Mouse (Mus musculus) retina, embryonic 14.5 days (tissue): ENCODE measurements around the gene Rims1.

ENCODE experiments used
- DNase-seq: peaks from one replicate; pipeline ENCODE4 v3.0.0-alpha.2; 2015; ENCODE audit warnings: low spot score

Gene Rims1

GRCm38 (mm10) chr1:22579470-22579869 is 226.3 kb downstream of the Rims1 start:
- no peak for DNase-seq

- DNase-seq, result no peak
Measured at GRCm38 (mm10) chr1:22572720-22573119, 233.1 kb downstream of the Rims1 start.

GRCm38 (mm10) chr1:22546273-22546672 is 259.5 kb downstream of the Rims1 start:
- DNase-seq, result no peak

GRCm38 (mm10) chr1:22538129-22538528 is 267.7 kb downstream of the Rims1 start:
- no peak for DNase-seq

- DNase-seq, result no peak
Measured at GRCm38 (mm10) chr1:22536776-22537175, 269.0 kb downstream of the Rims1 start.

GRCm38 (mm10) chr1:22535049-22535448 is 270.7 kb downstream of the Rims1 start:
- no peak for DNase-seq

DNA sequence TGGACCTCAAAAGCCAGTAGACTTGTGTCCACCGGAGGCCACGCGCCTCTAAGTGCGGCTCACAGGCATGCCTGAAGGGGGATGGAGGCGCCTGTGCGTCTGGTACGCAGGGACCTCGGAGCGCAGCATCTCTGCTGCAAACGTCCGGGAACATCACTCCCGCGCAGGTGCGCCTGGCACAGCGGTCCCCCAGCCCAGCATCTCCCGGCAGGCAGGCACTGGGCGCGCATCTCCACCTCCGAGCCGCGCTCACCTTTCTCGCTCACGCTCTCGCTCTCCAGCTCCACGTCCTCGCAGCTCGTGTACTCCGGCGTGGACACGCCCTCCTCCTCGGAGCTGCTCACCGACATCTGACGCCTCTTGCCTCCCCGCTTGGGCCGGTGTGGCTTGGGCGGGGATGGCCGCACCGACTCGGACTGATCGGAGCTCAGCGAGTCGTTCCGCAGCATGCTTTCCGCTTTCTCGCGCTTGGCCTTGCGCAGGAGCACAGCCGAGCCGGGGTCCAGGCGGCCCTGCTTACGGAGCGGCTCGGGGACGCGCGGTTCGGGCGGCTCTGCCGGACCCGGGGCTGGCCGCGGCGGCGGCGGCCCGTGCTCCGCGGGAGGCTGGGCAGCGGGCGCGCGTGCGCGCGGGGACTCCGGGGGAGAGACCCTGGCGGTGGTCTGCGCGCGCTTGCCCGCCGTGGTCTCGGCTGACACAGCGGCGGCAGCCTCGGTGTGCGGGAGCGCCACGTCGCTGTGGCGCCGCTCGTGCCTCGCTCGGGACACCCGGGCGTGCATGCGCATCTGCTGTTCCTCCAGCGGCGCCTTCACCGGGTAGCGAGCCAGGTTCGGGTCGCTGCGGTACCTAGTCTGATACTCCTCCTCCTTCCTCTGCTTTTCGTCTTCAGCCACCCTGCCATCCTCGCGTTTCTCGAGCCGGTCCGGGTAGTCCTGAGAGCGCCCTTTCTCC is 272.4 kb downstream of the Rims1 start:
- peak; percentile 62 for DNase-seq

DNA sequence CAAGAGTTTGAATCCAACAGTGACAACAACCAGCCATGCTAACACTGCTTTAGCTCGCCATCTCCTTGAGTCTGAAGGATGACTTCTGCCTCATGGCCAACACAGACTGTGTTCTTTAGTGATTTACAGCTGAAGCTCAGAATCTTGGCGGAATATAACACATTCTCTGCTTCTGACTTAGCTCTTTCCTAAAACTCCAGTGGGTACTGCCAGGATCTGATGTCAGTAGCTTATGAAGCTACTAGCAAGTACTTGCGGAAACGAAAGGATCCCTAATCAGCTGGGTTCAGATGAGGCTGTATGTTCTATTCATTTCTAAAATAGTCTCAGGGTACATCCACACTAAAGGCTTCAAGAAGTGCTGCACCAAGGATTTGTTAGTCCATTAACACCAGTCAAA is 290.7 kb downstream of the Rims1 start:
- DNase-seq, result no peak

DNA sequence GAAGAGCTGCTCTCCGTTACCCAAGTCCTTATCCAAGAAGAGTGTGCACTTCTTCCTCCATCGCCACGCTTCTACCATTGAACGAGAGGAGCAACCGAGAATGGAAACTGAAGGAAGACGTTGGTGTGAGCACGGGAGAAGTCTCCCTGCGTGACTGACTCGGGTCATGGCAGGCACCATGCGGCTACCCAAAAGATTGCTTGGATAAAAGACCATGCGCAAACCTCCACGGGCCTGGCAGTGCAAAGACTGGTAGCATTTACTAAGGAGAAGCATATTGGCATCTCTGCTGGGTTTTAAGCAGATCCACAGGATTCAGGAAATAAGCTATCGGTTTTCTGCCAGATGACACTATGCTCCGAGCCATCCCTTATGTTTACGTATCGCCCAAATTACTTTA is 293.4 kb downstream of the Rims1 start:
- DNase-seq, result no peak

DNA sequence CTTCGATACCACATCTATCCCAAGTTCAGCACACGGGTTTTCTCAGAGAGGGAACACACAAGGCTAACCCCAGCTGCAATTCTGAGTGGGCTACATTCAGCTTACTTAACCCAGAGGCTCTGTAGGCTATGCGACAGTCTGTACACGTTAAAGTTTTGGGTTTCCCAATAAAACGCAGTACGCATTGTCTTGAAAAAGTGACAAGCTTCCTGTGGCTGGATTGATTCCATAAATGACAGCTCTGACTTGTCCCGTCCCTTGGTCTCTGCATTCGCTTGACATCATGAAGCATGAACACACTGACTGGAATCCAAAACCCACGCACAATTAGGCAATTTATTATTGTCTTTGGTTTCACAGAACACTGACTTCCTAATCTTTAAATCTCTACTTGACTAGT is 294.2 kb downstream of the Rims1 start:
- DNase-seq, result no peak

DNA sequence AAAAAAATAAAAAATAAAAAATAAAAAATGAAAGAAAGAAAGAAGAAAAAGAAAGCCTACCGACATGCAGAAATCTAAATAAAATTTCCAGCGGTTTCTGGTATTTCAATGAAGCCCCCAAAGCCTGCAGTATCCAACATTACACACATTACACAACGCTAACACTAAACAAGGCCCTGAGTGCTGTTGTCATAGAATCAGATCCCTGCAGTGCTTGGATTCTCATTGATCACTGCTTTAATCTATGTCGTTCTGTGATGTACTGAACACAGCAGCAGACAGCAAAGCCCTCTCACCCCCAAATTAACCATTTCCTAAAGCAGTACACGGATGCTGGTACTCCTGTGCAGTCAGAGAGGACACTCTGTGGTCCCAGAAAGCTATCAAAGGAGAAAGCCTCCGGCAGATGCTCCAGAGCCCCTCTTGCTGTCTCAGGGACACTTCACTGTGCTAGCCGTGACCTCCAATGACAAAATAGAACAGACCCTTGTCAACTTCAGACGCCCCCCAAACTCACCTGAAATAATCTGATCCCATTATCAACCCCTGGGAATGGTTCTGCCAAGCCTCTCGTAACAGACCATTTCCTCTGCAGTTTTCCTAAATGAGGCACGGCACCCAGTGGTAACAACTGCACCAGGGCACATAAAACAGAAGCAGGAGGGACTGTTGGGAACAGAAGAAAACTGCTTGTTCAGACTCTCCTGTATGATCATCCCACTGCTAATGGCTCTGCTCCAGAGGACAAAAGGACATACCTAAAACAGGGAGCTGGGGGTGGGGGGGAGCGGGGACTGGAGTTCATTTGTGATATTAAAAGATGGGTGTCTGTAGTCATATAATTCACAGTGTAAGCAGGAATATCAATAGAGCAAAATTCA is 296.8 kb downstream of the Rims1 start:
- DNase-seq, result no peak

GRCm38 (mm10) chr1:22487270-22487864 is 318.4 kb downstream of the Rims1 start:
- peak; percentile 63 for DNase-seq

GRCm38 (mm10) chr1:22476220-22476619 is 329.6 kb downstream of the Rims1 start:
- DNase-seq, result no peak

GRCm38 (mm10) chr1:22467033-22467432 is 338.8 kb downstream of the Rims1 start:
- no peak for DNase-seq

DNA sequence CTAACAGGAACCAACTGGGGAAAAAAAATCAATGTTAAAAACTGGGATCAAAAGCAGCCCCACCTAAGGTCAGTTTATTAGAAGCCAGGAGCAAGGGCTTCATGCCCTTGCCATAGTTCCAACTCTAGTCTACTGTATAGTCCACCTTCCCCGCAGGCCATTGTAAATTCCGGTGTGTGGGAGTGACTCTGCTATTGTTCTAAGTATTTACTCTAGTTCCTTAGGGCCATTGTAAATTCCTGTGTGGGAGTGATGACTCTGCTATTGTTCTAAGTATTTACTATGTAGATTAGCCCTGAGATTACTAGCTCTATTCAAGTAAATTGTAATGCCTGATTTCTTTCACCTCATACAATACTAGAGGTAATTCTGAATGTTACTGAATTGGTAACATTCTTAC is 339.2 kb downstream of the Rims1 start:
- no peak for DNase-seq

DNA sequence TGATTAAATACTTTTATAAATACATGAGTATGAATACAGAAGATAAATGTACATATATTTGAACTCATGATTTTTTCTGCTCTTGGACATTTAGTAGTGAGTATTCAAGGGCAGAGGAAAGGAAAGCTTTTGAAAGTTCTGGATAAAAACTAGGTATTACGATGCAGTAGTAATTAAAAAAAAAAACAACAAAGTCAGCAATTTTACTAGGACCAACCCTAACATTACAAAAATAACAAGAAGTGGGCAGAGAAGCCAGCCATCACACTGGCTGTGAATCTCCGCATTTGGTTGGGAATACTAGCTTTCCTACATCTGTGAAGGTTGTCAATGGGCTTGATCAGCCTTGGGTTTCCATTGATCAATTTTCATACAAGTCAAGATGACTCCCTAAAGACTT is 381.8 kb downstream of the Rims1 start:
- no peak for DNase-seq

GRCm38 (mm10) chr1:22422102-22422501 is 383.7 kb downstream of the Rims1 start:
- DNase-seq, result no peak

GRCm38 (mm10) chr1:22410173-22410572 is 395.6 kb downstream of the Rims1 start:
- no peak for DNase-seq

- DNase-seq, result peak; percentile 20
Measured at GRCm38 (mm10) chr1:22386361-22386760, 419.4 kb downstream of the Rims1 start.

DNA sequence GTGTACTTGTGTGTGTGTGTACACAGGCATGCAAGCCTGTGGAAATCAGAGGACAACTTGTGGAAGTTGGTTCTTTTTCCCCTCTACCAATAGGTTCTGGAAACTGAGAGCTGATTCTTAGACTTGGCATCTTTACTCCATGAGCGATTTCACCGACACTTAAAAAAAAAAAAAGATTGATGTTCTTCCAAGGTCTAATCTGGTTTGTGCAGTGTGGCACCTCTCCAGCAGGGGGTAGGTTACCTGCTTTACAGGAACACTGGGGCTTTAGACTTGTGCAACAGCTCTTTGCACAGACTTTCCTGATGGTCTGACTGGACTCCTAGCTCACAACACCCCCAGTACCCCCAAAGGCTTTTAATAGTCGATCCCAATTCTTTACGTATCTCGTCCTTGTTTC is 428.1 kb downstream of the Rims1 start:
- no peak for DNase-seq

- DNase-seq, result no peak
Measured at GRCm38 (mm10) chr1:22377062-22377461, 428.7 kb downstream of the Rims1 start.

GRCm38 (mm10) chr1:22356209-22356608 is 449.6 kb downstream of the Rims1 start:
- no peak for DNase-seq
